Mouse (Mus musculus): ENCODE data around the gene Ddx31. TPM values are rescaled to one million over a fixed set of nuclear protein-coding genes. Genes with fewer than 3 reads are reported as not detected.

The Ddx31 gene
- total RNA-seq, 2 experiments from 2014 or later = 4.6 to 7.8 TPM

DNA sequence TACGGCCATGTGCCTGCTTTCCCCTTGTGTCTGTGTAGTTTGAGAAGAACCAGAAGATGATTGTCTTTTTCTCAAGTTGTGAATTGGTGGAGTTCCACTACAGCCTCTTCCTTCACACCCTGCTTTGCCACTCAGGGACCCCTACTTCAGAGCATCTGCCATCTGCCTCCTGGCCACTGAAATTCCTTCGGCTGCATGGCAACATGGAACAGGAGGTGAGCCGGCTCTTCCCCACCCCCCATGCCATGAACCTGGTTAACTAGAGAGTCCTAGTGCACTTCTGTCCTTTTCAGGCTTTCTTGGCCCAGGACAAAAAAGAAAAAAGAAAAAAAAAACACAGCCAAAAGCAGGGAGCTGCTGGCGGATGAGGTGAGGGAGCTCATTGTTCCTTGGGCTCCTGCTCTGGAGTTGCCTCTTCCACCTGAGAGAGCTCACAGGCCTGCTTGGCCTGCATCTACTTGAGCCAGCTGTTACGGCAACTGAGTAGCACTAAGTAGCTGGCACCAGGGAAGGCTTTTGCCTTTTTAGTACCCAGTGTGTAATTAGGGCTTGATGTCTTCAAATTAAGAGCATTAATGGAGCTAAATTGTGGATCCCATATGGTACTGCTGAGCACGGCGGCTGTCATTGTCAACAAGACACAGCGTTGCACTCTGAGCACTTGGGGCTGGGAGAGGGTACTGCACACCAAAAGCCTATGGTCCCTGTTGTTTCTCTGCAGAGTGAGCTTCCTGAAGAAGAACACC, 20.6 kb downstream of the Ddx31 start:
- DNase-seq (ENCODE audit: low spot score in 2 of 2) = no peak

DNA sequence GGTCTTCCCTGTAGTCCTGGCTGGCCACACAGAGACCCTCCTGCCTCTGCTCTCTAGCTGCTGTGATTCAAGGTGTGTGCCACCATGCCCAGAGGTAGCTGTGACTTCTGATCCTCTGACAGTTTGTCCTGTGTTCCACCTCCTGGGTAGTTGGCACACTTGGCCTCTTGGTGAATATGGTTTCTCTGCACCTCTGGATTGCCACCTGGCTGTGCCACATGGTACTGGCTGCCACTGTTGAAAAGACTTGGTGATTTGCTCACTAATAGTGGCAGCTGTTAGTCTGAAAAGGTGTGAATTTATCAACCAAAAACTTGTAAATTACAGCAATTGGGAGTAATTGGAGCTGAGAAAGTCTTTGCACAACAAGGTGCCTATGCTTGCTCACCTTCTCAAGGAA, 23.7 kb downstream of the Ddx31 start:
- no peak for DNase-seq (ENCODE audit: low spot score in 2 of 2)

GRCm38 (mm10) chr2:28867495-28867894, 27.3 kb downstream of the Ddx31 start:
- DNase-seq (ENCODE audit: low spot score in 2 of 2) = no peak

DNA sequence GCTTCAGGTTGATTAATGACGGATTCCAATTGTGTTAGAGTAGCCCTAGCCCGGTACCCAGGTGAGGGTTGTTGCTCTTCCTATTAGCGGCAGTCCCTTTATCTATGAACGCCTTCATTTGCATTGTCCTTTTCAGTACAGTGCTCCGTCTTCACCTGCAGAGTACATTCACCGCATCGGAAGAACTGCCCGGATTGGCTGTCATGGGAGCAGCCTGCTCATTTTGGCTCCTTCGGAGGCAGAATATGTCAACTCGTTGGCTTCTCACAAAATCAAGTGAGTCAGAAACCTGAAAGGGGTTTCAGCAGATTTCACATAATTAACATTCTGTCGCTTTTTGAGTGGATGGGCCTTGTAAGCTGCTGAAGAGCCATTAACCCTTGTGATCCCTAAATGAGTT, 35.3 kb downstream of the Ddx31 start:
- DNase-seq (ENCODE audit: low spot score in 2 of 2) = no peak

- DNase-seq (ENCODE audit: low spot score in 2 of 2) = peak in 1 of 2 experiments; percentile 35
Observed at GRCm38 (mm10) chr2:28881275-28881674, 41.1 kb downstream of the Ddx31 start.

DNA sequence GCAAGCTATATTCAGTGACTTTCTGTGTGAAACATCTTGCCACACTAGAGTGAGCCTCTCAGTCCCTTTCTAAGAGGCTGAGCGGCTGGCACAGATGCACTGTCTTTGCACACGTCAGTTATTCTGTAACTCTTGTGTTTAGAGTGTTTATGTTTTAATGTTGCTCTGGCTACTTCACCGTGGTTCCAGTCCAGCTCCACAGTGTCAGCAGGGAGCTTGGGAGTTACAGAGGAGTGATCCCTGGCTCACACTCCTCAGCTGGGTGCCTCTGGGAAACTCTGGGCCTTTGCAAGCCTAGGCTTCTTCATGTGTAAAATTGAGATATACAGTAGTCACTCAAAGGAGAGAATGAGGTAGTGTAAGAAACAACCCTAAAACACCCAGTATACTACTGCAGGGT, 41.8 kb downstream of the Ddx31 start:
- no peak for DNase-seq (ENCODE audit: low spot score in 2 of 2)

- DNase-seq (ENCODE audit: low spot score in 2 of 2) = peak in 1 of 2 experiments; percentile 15
Observed at GRCm38 (mm10) chr2:28882826-28883485, 42.8 kb downstream of the Ddx31 start.

DNA sequence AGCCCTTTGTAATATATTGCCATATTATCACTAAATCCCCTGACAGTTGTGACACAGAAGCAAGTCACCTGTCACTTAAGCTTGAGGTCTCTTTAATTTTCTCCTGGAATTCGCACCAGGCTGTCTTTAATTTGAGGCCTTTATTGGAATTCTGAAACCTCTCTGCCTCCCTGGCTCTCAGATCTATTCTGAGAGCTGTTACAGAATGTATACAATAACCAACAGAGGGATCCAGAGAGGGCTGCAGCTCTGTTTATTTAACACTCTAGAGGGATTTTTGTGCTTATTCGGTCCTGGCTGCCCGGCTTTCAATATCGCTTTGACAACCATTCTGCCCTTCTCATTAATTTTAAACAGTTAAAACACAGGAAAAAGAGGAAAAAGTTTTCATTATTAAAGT, 44.7 kb downstream of the Ddx31 start:
- no peak for DNase-seq (ENCODE audit: low spot score in 2 of 2)

- no peak for DNase-seq (ENCODE audit: low spot score in 2 of 2)
Observed at GRCm38 (mm10) chr2:28892796-28893195, 52.6 kb downstream of the Ddx31 start.

GRCm38 (mm10) chr2:28893526-28893925, 53.3 kb downstream of the Ddx31 start:
- DNase-seq (ENCODE audit: low spot score in 2 of 2) = no peak

DNA sequence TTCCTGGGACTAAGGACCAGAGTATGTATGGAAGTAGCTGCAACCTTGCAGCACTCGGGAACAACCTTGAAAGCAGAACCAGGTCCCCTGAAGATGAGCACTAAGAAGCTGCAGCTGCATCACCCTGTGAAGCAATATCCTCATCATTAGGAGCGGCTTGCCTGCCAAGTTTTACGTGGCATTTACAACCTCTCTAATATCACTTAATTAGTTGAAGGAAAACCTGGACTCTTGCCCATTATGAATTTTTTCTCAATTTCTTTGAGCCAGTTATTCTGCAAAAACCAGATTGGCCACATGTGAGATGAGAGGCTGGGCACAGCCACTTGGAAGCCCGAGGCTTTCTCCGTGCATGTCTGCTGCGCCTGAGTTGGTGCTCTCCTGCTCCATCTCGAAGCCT, 55.7 kb downstream of the Ddx31 start:
- DNase-seq (ENCODE audit: low spot score in 2 of 2) = no peak

DNA sequence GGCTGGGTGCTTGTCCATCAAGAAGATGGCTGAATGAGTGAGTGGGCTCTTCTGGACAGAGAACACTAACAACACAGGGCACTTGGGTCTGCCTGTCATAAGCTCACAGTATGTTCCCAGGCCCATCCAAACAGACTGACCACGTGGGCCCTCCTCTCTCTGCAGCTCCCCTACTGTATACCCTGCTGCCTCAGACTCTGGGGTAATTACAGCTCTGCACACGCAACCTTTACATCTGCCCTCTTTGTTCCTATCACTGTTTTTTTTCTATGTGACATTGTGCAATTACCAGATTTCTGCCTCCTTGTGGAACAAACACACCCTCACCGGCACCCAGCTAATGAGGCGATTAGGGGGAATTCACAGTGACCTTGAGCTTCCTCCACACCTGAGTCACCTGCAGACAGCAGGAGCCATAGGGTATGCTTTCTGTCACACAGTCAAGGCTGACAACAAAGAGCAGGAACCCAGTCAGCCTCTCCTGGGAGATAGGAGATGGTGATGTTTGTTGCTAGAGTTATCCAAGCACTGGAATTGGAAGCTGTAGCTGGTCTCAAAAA, 57.2 kb downstream of the Ddx31 start:
- DNase-seq (ENCODE audit: low spot score in 2 of 2) = no peak

- DNase-seq (ENCODE audit: low spot score in 2 of 2) = no peak
Observed at GRCm38 (mm10) chr2:28902291-28902690, 62.1 kb downstream of the Ddx31 start.

DNA sequence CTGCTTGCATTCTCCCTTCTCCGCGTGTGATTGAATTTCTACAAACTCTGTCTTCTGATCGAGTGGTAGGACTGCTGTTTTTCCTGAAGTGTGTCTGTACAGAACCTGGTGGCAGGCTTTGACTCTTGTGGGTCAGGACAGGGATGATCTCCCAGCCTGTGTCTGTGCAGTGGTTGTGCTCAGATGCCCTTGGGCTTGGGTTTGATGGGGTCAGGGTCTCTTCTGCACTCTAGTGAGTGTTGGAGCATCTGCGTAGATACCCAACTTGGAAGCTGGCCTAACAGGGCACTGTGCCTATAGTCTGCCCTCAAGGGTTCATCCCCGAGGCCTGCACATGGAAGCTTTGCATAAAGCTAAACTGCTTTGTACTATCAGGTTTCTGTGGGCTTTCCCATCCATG, 63.7 kb downstream of the Ddx31 start:
- DNase-seq (ENCODE audit: low spot score in 2 of 2) = no peak

- DNase-seq (ENCODE audit: low spot score in 2 of 2) = no peak
Observed at GRCm38 (mm10) chr2:28904786-28905185, 64.6 kb downstream of the Ddx31 start.

- DNase-seq (ENCODE audit: low spot score in 2 of 2) = no peak
Observed at GRCm38 (mm10) chr2:28905561-28905960, 65.4 kb downstream of the Ddx31 start.

GRCm38 (mm10) chr2:28907691-28908388, 67.6 kb downstream of the Ddx31 start:
- DNase-seq (ENCODE audit: low spot score in 2 of 2) = no peak

DNA sequence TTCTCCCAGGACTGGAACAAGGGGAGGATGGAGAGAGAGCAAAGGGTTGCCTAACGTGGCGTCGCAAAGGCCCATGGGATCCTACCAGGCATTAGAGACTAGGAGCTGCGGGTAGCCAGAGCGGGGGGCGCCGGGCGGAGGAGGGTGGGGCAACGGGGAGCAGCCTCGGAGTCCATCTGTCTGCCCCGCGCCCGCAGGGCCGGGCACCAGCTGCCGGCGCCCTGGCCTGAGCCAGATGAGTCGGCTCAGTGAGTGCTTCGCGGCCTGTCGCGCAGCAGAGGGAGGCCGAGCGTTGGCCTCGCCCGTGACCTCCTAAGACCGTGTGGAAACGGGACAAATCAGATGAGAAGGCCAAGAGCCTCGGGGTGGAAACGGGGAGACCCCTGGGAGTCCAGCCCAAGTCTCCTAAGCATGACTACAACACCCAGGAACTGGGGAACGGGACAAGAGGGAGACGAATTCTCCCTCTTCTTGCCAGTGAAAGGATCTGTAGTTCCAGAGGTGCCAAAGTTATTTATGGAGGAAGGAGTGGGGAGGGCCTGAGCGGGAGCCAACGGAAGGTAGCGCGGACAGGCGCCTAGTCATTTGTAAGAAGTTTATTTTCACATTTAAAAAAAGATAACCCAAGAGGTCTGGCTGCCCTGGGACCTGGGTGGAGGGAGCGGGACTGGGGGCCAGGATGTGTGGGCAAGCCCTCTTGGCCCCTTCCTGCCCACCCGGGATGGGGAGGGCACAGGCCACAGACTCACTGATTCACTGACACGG, 68.4 kb downstream of the Ddx31 start:
- DNase-seq (ENCODE audit: low spot score in 2 of 2) = no peak

- no peak for DNase-seq (ENCODE audit: low spot score in 2 of 2)
Observed at GRCm38 (mm10) chr2:28909186-28909817, 69.1 kb downstream of the Ddx31 start.

GRCm38 (mm10) chr2:28909818-28910710, 69.9 kb downstream of the Ddx31 start:
- no peak for DNase-seq (ENCODE audit: low spot score in 2 of 2)

All from gastrocnemius, postnatal 4 days (tissue).